Comparison of ENCODE assay signal across 16 mouse cellular contexts in genomic region chr4:129706750-129707149, GRCm38 (mm10). TPM values are rescaled to one million over a fixed set of nuclear protein-coding genes. Genes with fewer than 3 reads are reported as not detected.
DNase-seq lines count a peak whose midpoint lies in the region; ATAC-seq and TF ChIP-seq lines count a peak whose summit lies in the region.
"Had no signal": no experiment of that assay in that cellular context is flagged by ENCODE, and none has a peak within 500 bp of the region (broad histone marks: within the 10 kb centered on the region; RNA-seq: fewer than 3 reads in every experiment).

No protein-coding gene starts in this region.

- no peak for TF ChIP-seq POLR2A in thymus, adult 2 months (IDR thresholded peaks at IDR 0.05; ENCODE audit: control insufficient read depth, extremely low read depth, insufficient read depth, low read length, poor library complexity)

- H3K27me3 ChIP-seq in lung, postnatal 0 days (replicated peaks; ENCODE audit: insufficient read depth, low read length): no peaks in the 10 kb centered on the region
- H3K27me3 ChIP-seq in forebrain, embryonic 13.5 days: no peaks in the 10 kb centered on the region
- H3K27me3 ChIP-seq in hindbrain, embryonic 16.5 days (replicated peaks; ENCODE audit: control insufficient read depth, insufficient read depth, low read length): no peaks in the 10 kb centered on the region
- H3K27me3 ChIP-seq in midbrain, postnatal 0 days (ENCODE audit: insufficient read depth, low read length): no peaks in the 10 kb centered on the region
- no peaks in the 10 kb centered on the region for H3K27me3 ChIP-seq in thymus, adult 2 months (ENCODE audit: control insufficient read depth, insufficient read depth, low read length)
- H3K27me3 ChIP-seq: heart, embryonic 15.5 days; kidney, embryonic 15.5 days had no signal

- no peak overlapping the region for H3K27ac ChIP-seq in lung, postnatal 0 days (ENCODE audit: low read length)
- peak overlapping the region; percentile 52; the same call in 1 of the 2 replicates for H3K27ac ChIP-seq in forebrain, embryonic 13.5 days
- peak overlapping the region; percentile 63; the same call in 1 of the 2 replicates for H3K27ac ChIP-seq in hindbrain, embryonic 16.5 days (ENCODE audit: low read depth, low read length)
- peak overlapping the region; percentile 32; the same call in 1 of the 2 replicates for H3K27ac ChIP-seq in midbrain, postnatal 0 days (ENCODE audit: low read depth, low read length)
- no peak overlapping the region for H3K27ac ChIP-seq in thymus, adult 2 months (ENCODE audit: control insufficient read depth, insufficient read depth, low read length)
- H3K27ac ChIP-seq: gastrocnemius, adult 2 months; heart, embryonic 15.5 days; kidney, embryonic 15.5 days; liver, embryonic 14.5 days had no signal

- 78% methylated on average over 3 of the region's 3 CpGs for WGBS in lung, postnatal 0 days
- WGBS in forebrain, embryonic 13.5 days: 32% methylated on average over 3 of the region's 3 CpGs
- WGBS in hindbrain, embryonic 16.5 days: 25% methylated on average over 3 of the region's 3 CpGs
- 26% methylated on average over 3 of the region's 3 CpGs for whole genome bisulfite sequencing in midbrain, postnatal 0 days
- WGBS in thymus, adult 2 months: 93% methylated on average over 3 of the region's 3 CpGs

- no peaks in the 10 kb centered on the region for H3K9me3 ChIP-seq in lung, postnatal 0 days (ENCODE audit: low read length)
- no peaks in the 10 kb centered on the region for H3K9me3 ChIP-seq in forebrain, embryonic 13.5 days (replicated peaks)
- H3K9me3 ChIP-seq in hindbrain, embryonic 16.5 days (ENCODE audit: control insufficient read depth, low read length): no peaks in the 10 kb centered on the region
- H3K9me3 ChIP-seq in midbrain, postnatal 0 days (ENCODE audit: low read length): no peaks in the 10 kb centered on the region
- H3K9me3 ChIP-seq: heart, embryonic 15.5 days; kidney, embryonic 15.5 days had no signal

- H3K4me2 ChIP-seq in lung, postnatal 0 days (replicated peaks; ENCODE audit: low read depth, low read length): no peak overlapping the region
- H3K4me2 ChIP-seq in forebrain, embryonic 13.5 days: no peak overlapping the region
- H3K4me2 ChIP-seq in hindbrain, embryonic 16.5 days (ENCODE audit: low read length): no peak overlapping the region
- H3K4me2 ChIP-seq in midbrain, postnatal 0 days (ENCODE audit: low read depth, low read length, poor library complexity, severe bottlenecking): no peak overlapping the region
- H3K4me2 ChIP-seq: heart, embryonic 15.5 days; kidney, embryonic 15.5 days had no signal

- no peak overlapping the region for H3K9ac ChIP-seq in lung, postnatal 0 days (replicated peaks; ENCODE audit: low read depth)
- no peak overlapping the region for H3K9ac ChIP-seq in forebrain, embryonic 13.5 days
- H3K9ac ChIP-seq in hindbrain, embryonic 16.5 days (ENCODE audit: low read depth, low read length): no peak overlapping the region
- no peak overlapping the region for H3K9ac ChIP-seq in midbrain, postnatal 0 days (replicated peaks; ENCODE audit: low read length, poor library complexity, severe bottlenecking)
- H3K9ac ChIP-seq: heart, embryonic 15.5 days; kidney, embryonic 15.5 days; liver, embryonic 14.5 days had no signal

- TF ChIP-seq EP300 in lung, postnatal 0 days (IDR thresholded peaks at IDR 0.05): no peak

- peaks cover 6% of the 10 kb centered on the region; the same call in 1 of the 2 replicates for H3K4me1 ChIP-seq in lung, postnatal 0 days (ENCODE audit: insufficient read depth, low read depth, low read length)
- H3K4me1 ChIP-seq in forebrain, embryonic 13.5 days: peaks cover 61% of the 10 kb centered on the region
- peaks cover 16% of the 10 kb centered on the region for H3K4me1 ChIP-seq in hindbrain, embryonic 16.5 days (ENCODE audit: control insufficient read depth, insufficient read depth, low read depth, low read length)
- peaks cover 8% of the 10 kb centered on the region; the same call in 1 of the 2 replicates for H3K4me1 ChIP-seq in midbrain, postnatal 0 days (ENCODE audit: insufficient read depth, low read length)
- H3K4me1 ChIP-seq in thymus, adult 2 months (replicated peaks; ENCODE audit: control insufficient read depth, insufficient read depth, low read length): no peaks in the 10 kb centered on the region

- TF ChIP-seq CTCF in lung, postnatal 0 days (IDR thresholded peaks at IDR 0.05): no peak
- TF ChIP-seq CTCF in midbrain, postnatal 0 days (IDR thresholded peaks at IDR 0.05): no peak
- TF ChIP-seq CTCF in thymus, adult 2 months (IDR thresholded peaks at IDR 0.05; ENCODE audit: borderline replicate concordance, control insufficient read depth, extremely low read depth, insufficient read depth, low read length, poor library complexity): no peak

- peaks cover 17% of the 10 kb centered on the region; the same call in 1 of the 2 replicates for H3K36me3 ChIP-seq in lung, postnatal 0 days (ENCODE audit: insufficient read depth, low read length)
- peaks cover 79% of the 10 kb centered on the region for H3K36me3 ChIP-seq in forebrain, embryonic 13.5 days (ENCODE audit: poor library complexity, severe bottlenecking)
- H3K36me3 ChIP-seq in hindbrain, embryonic 16.5 days (ENCODE audit: control insufficient read depth, insufficient read depth, low read length): peaks cover 35% of the 10 kb centered on the region
- peaks cover 44% of the 10 kb centered on the region for H3K36me3 ChIP-seq in midbrain, postnatal 0 days (ENCODE audit: insufficient read depth, low read length)
- peaks cover 75% of the 10 kb centered on the region for H3K36me3 ChIP-seq in thymus, adult 2 months (ENCODE audit: control insufficient read depth, insufficient read depth, low read length)

- DNase-seq in lung, postnatal 0 days (ENCODE audit: low spot score): peak; percentile 23
- no peak for DNase-seq in lung, postnatal 14 days
- no peak for DNase-seq in midbrain, postnatal 0 days (ENCODE audit: low spot score)
- no peak for DNase-seq in thymus, adult 2 months
- no peak for DNase-seq in kidney, postnatal 14 days
- DNase-seq: adrenal gland, adult 8-10 months; cerebellum, adult 9-10 months; gastrocnemius, adult 2 months; heart, adult 18-20 months had no signal

- H3K4me3 ChIP-seq in lung, postnatal 0 days (ENCODE audit: low read depth, low read length): no peak overlapping the region
- H3K4me3 ChIP-seq in forebrain, embryonic 13.5 days: no peak overlapping the region
- H3K4me3 ChIP-seq in hindbrain, embryonic 16.5 days (ENCODE audit: low read length): no peak overlapping the region
- no peak overlapping the region for H3K4me3 ChIP-seq in midbrain, postnatal 0 days (ENCODE audit: low read depth, low read length)
- H3K4me3 ChIP-seq in thymus, adult 2 months (ENCODE audit: control insufficient read depth, insufficient read depth, low read length): no peak overlapping the region
- H3K4me3 ChIP-seq: gastrocnemius, adult 2 months; heart, embryonic 15.5 days; kidney, embryonic 15.5 days had no signal

- no peak for ATAC-seq in lung, postnatal 0 days
- ATAC-seq in forebrain, embryonic 13.5 days: no peak
- no peak for ATAC-seq in hindbrain, embryonic 16.5 days
- no peak for ATAC-seq in midbrain, postnatal 0 days (ENCODE audit: low FRiP score)
- ATAC-seq: CD4-positive, CD25-positive, alpha-beta regulatory T cell, adult 4 months; inflammation-experienced regulatory T-cells, adult 6 months had no signal

RNA-seq across cellular contexts. Expression of gene Tmem39b, which starts 10.1 kb away (rescaled TPM):
- 5.3 and 5.5 TPM in 2 replicates for polyA plus RNA-seq in lung, postnatal 0 days (2015; fragmentation: Nextera tagmentation; extraction: Ambion mirVana)
- polyA plus RNA-seq in forebrain, embryonic 13.5 days (2015; fragmentation: Nextera tagmentation; extraction: Ambion mirVana): 15.5 and 21.1 TPM in 2 replicates
- 12.7 and 14.8 TPM in 2 replicates for polyA plus RNA-seq in hindbrain, embryonic 16.5 days (2015; fragmentation: Nextera tagmentation; extraction: Ambion mirVana)
- total RNA-seq in midbrain, postnatal 0 days (2014; rRNA removed): 26.0 and 29.6 TPM in 2 replicates
- polyA plus RNA-seq in midbrain, postnatal 0 days (2015; fragmentation: Nextera tagmentation; extraction: Ambion mirVana): 15.9 and 16.4 TPM in 2 replicates
- polyA plus RNA-seq in thymus, adult 2 months (2012; rRNA removed): 68.1 and 69.6 TPM in 2 replicates

RNA-seq across cellular contexts. Expression of gene Kpna6, which starts 34.2 kb away (rescaled TPM):
- polyA plus RNA-seq in lung, postnatal 0 days (2015; fragmentation: Nextera tagmentation; extraction: Ambion mirVana): 5.9 and 6.6 TPM in 2 replicates
- polyA plus RNA-seq in forebrain, embryonic 13.5 days (2015; fragmentation: Nextera tagmentation; extraction: Ambion mirVana): 14.4 and 15.8 TPM in 2 replicates
- 18.2 and 20.3 TPM in 2 replicates for polyA plus RNA-seq in hindbrain, embryonic 16.5 days (2015; fragmentation: Nextera tagmentation; extraction: Ambion mirVana)
- total RNA-seq in midbrain, postnatal 0 days (2014; rRNA removed): 63.1 and 65.3 TPM in 2 replicates
- polyA plus RNA-seq in midbrain, postnatal 0 days (2015; fragmentation: Nextera tagmentation; extraction: Ambion mirVana): 13.5 and 14.9 TPM in 2 replicates
- 32.5 and 34.2 TPM in 2 replicates for polyA plus RNA-seq in thymus, adult 2 months (2012; rRNA removed)

RNA-seq across cellular contexts. Expression of gene Khdrbs1, which starts 35.4 kb away (rescaled TPM):
- 42.9 and 48.9 TPM in 2 replicates for polyA plus RNA-seq in lung, postnatal 0 days (2015; fragmentation: Nextera tagmentation; extraction: Ambion mirVana)
- 190 TPM in 2 replicates for polyA plus RNA-seq in forebrain, embryonic 13.5 days (2015; fragmentation: Nextera tagmentation; extraction: Ambion mirVana)
- polyA plus RNA-seq in hindbrain, embryonic 16.5 days (2015; fragmentation: Nextera tagmentation; extraction: Ambion mirVana): 96.3 and 104 TPM in 2 replicates
- total RNA-seq in midbrain, postnatal 0 days (2014; rRNA removed): 80.8 and 101 TPM in 2 replicates
- 78.0 and 87.2 TPM in 2 replicates for polyA plus RNA-seq in midbrain, postnatal 0 days (2015; fragmentation: Nextera tagmentation; extraction: Ambion mirVana)
- 126 and 209 TPM in 2 replicates for polyA plus RNA-seq in thymus, adult 2 months (2012; rRNA removed)

Comparison
In these comparisons a context has a peak if more than half of its experiments do, and no peak if none do; other contexts are left out.
1. H3K27ac ChIP-seq: peak in forebrain, embryonic 13.5 days (single experiment), hindbrain, embryonic 16.5 days (single experiment) and midbrain, postnatal 0 days (single experiment); none in lung, postnatal 0 days (single experiment) and thymus, adult 2 months (single experiment).